Mouse (Mus musculus): ENCODE measurements around the gene Cox7b. TPM values are rescaled to one million over a fixed set of nuclear protein-coding genes. Genes with fewer than 3 reads are reported as not detected.
A peak's percentile ranks its signal among the peaks of the same experiment; 100 is the strongest.

Cox7b gene
- polyA plus RNA-seq, 1 experiment = not detected

DNA sequence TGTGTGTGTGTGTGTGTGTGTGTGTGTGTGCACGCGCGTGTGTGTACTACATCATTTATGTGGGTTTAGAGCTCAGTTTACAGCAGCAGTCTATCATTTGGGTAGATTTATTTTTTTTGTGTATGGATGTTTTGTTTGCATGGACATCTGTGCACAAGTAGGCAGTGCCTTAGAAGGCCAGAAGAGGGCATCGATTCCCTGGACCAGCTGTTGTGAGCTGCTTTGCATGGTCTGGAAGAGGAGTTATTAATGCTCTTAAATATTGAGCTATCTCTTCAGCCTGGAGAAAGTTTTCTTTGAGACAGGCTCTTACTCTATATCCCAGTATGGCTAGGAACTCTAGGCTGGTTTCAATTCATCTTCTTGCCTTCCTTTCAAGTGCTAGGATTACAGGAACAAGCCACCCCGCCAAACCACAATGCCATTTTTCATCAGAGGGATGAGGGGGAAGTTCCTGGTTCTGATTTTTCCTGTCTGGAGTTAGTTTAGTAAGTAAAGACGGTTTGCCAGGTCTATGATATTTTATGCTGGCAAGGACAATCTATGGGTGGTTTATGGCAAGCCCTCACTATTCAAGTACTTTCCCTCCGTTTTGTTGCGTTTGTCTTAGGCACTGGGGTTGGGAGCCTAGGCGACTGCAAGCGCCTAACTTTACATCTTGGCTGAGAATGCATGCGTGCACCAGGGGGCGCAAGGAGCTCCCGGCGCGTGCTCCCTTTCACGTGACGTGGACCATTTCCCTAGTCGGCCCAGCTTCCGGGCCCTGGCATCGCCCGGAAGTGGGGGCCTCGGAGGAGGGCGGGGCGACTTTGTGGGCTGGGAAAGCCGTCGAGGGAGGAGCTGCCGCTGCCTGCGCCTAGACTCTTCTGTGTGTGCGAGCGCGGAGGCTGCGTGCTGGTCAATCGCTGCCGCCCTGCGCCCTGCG, 11.2 kb downstream of the Cox7b start, which contains the start of gene Atp7a:
TSS of gene Atp7a (plus strand) at position 859 of the 925 bp plus-strand sequence.
- Histone ChIP-seq H3K4me1 (ENCODE audit: control insufficient read depth, insufficient read depth, low read length) (no peaks in the 10 kb centered on the region), H3K4me3 (ENCODE audit: insufficient read depth, low read depth, low read length) (peak within 1 kb of the TSS; percentile 78), H3K27ac (ENCODE audit: insufficient read depth, low read depth, low read length) (peak within 1 kb of the TSS; percentile 27; the same call in 1 of the 2 replicates)
- peak; percentile 53 for TF ChIP-seq POLR2A (IDR thresholded peaks at IDR 0.05; ENCODE audit: insufficient read depth, low read depth, low read length)
- TF ChIP-seq CTCF (IDR thresholded peaks at IDR 0.05; ENCODE audit: insufficient read depth, low read depth, low read length) = peak; percentile 65
- WGBS = 17% methylated on average over 36 of the region's 36 CpGs

DNA sequence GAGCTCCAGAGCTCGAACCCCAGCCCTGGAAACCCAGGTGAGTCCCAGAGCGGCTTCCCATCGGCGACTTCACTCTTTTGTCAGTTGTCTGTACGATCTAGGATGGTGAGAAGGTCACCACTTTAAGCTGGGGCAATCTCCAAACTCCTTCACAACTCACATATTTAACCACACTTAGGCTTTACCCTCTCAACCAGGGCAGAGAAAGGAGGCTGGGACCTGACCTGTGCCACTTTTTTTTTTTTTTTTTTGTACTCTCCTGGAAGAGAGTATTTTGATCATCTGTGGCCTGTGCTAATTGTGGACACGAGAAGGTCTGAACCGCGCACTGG, 11.8 kb downstream of the Cox7b start:
- no peak for TF ChIP-seq CTCF (IDR thresholded peaks at IDR 0.05; ENCODE audit: insufficient read depth, low read depth, low read length)
- WGBS = 20% methylated on average over 8 of the region's 8 CpGs
- Histone ChIP-seq H3K4me3 (ENCODE audit: insufficient read depth, low read depth, low read length) (peak overlapping the region; percentile 78), H3K4me1 (ENCODE audit: control insufficient read depth, insufficient read depth, low read length) (no peaks in the 10 kb centered on the region), H3K27ac (ENCODE audit: insufficient read depth, low read depth, low read length) (peak overlapping the region; percentile 27; the same call in 1 of the 2 replicates)

DNA sequence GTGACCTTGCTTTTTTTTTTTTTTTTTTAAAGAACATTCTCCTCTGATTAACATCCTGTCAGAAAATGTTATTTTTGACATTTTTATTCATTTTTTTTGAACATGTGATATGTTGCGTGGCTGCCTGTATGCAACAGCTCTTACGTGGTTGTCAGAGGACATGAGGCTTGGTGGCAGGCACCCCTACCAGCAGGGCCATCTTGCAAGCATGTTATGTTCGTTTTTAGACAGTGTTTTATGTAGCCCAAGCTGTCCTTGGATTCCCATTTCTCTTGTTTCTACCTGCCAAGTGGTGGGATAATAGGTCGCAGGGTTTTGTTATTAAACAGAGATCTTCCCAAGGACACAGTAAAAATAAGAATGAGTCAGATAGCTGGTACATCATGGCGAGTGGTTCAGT, 14.7 kb downstream of the Cox7b start:
- WGBS = 79% methylated on average over 5 of the region's 5 CpGs
- H3K4me3 ChIP-seq (ENCODE audit: insufficient read depth, low read depth, low read length) = no peak overlapping the region
- H3K27ac ChIP-seq (ENCODE audit: insufficient read depth, low read depth, low read length) = no peak overlapping the region
- H3K4me1 ChIP-seq (ENCODE audit: control insufficient read depth, insufficient read depth, low read length) = no peaks in the 10 kb centered on the region
- no peak for TF ChIP-seq CTCF (IDR thresholded peaks at IDR 0.05; ENCODE audit: insufficient read depth, low read depth, low read length)
- no peak for TF ChIP-seq POLR2A (IDR thresholded peaks at IDR 0.05; ENCODE audit: insufficient read depth, low read depth, low read length)

DNA sequence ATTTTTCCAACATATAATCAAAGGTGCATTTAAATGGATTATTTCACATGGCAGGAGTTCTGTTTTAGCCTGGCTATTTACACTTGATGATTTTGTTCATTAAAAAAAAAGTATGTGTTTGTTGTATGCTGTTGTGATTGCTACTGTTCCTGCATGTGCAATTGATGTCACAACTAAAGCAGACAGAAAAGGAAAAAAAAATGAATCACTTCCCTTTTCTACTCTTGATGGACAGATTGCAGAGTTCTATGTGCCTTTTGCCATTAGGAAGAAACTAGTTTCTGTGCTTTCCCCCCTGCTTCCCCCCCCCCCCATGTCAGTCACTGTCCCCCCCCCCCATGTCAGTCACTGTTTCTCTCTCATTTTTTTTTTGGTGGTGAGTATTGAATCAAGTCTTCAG, 15.6 kb downstream of the Cox7b start:
- TF ChIP-seq POLR2A (IDR thresholded peaks at IDR 0.05; ENCODE audit: insufficient read depth, low read depth, low read length) (no peak), CTCF (IDR thresholded peaks at IDR 0.05; ENCODE audit: insufficient read depth, low read depth, low read length) (no peak)
- no peaks in the 10 kb centered on the region for H3K4me1 ChIP-seq (ENCODE audit: control insufficient read depth, insufficient read depth, low read length)
- no peak overlapping the region for H3K4me3 ChIP-seq (ENCODE audit: insufficient read depth, low read depth, low read length)
- H3K27ac ChIP-seq (ENCODE audit: insufficient read depth, low read depth, low read length) = no peak overlapping the region

- no peaks in the 10 kb centered on the region for H3K4me1 ChIP-seq (ENCODE audit: control insufficient read depth, insufficient read depth, low read length)
- H3K4me3 ChIP-seq (ENCODE audit: insufficient read depth, low read depth, low read length) = no peak overlapping the region
- H3K27ac ChIP-seq (ENCODE audit: insufficient read depth, low read depth, low read length) = no peak overlapping the region
- no peak for TF ChIP-seq CTCF (IDR thresholded peaks at IDR 0.05; ENCODE audit: insufficient read depth, low read depth, low read length)
- TF ChIP-seq POLR2A (IDR thresholded peaks at IDR 0.05; ENCODE audit: insufficient read depth, low read depth, low read length) = no peak
- WGBS = 46% methylated on average over 2 of the region's 2 CpGs
Observed at GRCm38 (mm10) chrX:106035727-106036126, 20.2 kb downstream of the Cox7b start.

- Histone ChIP-seq H3K4me3 (ENCODE audit: insufficient read depth, low read depth, low read length) (no peak overlapping the region), H3K4me1 (ENCODE audit: control insufficient read depth, insufficient read depth, low read length) (no peaks in the 10 kb centered on the region), H3K27ac (ENCODE audit: insufficient read depth, low read depth, low read length) (no peak overlapping the region)
- TF ChIP-seq POLR2A (IDR thresholded peaks at IDR 0.05; ENCODE audit: insufficient read depth, low read depth, low read length) = no peak
- no peak for TF ChIP-seq CTCF (IDR thresholded peaks at IDR 0.05; ENCODE audit: insufficient read depth, low read depth, low read length)
- WGBS = 75% methylated on average over 3 of the region's 3 CpGs
Observed at GRCm38 (mm10) chrX:106037185-106037752, 21.8 kb downstream of the Cox7b start.

DNA sequence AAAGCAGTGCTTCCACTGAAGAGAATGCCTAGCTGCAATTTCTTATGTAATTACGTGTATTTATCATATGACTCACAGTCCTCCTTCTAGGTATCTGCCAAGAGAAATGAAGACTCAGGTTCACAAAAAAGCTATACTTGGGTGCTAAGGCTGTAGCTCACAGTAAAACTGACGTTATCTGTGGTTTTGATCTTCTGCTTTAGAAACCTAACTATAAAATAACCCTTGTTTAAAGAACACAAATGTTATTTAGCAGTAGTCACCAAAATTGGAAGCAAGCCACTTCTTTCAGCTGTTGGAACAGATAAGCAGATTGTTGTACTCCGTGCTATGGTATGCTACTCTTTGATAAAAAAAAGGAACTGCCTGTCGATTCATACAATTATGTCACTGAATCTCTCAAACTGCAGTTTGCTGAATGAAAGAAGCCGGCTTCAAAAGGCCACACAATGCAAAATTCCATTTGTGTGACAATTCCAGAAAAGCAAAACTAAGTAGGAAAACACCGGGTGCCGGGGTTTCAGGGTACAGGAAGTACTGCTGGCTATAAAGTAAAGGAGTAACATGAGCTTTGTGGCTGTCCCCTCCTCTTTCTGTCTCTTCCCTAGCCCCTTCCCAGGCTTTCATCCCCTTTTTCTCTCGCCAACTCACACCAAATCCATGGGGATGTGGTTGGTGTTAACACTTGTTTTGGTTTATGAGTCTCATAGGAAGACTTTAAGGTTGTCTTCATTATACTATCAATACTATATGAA, 28.5 kb downstream of the Cox7b start:
- WGBS = 27% methylated on average over 8 of the region's 8 CpGs
- TF ChIP-seq POLR2A (IDR thresholded peaks at IDR 0.05; ENCODE audit: insufficient read depth, low read depth, low read length) (no peak), CTCF (IDR thresholded peaks at IDR 0.05; ENCODE audit: insufficient read depth, low read depth, low read length) (no peak)
- Histone ChIP-seq H3K27ac (ENCODE audit: insufficient read depth, low read depth, low read length) (no peak overlapping the region), H3K4me1 (ENCODE audit: control insufficient read depth, insufficient read depth, low read length) (no peaks in the 10 kb centered on the region), H3K4me3 (ENCODE audit: insufficient read depth, low read depth, low read length) (no peak overlapping the region)

- Histone ChIP-seq H3K4me1 (ENCODE audit: control insufficient read depth, insufficient read depth, low read length) (no peaks in the 10 kb centered on the region), H3K4me3 (ENCODE audit: insufficient read depth, low read depth, low read length) (no peak overlapping the region), H3K27ac (ENCODE audit: insufficient read depth, low read depth, low read length) (no peak overlapping the region)
- 84% methylated on average over 2 of the region's 2 CpGs for WGBS
- TF ChIP-seq POLR2A (IDR thresholded peaks at IDR 0.05; ENCODE audit: insufficient read depth, low read depth, low read length) (no peak), CTCF (IDR thresholded peaks at IDR 0.05; ENCODE audit: insufficient read depth, low read depth, low read length) (no peak)
Observed at GRCm38 (mm10) chrX:106045455-106045854, 30.0 kb downstream of the Cox7b start.

GRCm38 (mm10) chrX:106045928-106046327, 30.4 kb downstream of the Cox7b start:
- TF ChIP-seq CTCF (IDR thresholded peaks at IDR 0.05; ENCODE audit: insufficient read depth, low read depth, low read length) = no peak
- no peak for TF ChIP-seq POLR2A (IDR thresholded peaks at IDR 0.05; ENCODE audit: insufficient read depth, low read depth, low read length)
- Histone ChIP-seq H3K27ac (ENCODE audit: insufficient read depth, low read depth, low read length) (no peak overlapping the region), H3K4me3 (ENCODE audit: insufficient read depth, low read depth, low read length) (no peak overlapping the region), H3K4me1 (ENCODE audit: control insufficient read depth, insufficient read depth, low read length) (no peaks in the 10 kb centered on the region)
- WGBS = 81% methylated on average over 9 of the region's 9 CpGs

All from olfactory bulb, adult 2 months (tissue).